In genomic region chr3:96727828-96728633, GRCm38 (mm10) we compare ENCODE assay signal across 1 mouse cellular context.
TF ChIP-seq lines count a peak whose summit lies in the region.

No protein-coding gene starts in this region.

TF ChIP-seq in ES-E14, 5 proteins besides CTCF, POLR2A, EP300 and RAD21 (continued from another document):
- TF ChIP-seq ZNF384 (IDR thresholded peaks at IDR 0.05; ENCODE audit: low read depth, low read length), result no peak
